Mouse (Mus musculus): ENCODE results near the gene S1pr4. TPM values are rescaled to one million over a fixed set of nuclear protein-coding genes. Genes with fewer than 3 reads are reported as not detected.

S1pr4 gene
- polyA plus RNA-seq, 2 experiments, result 1.5 to 1.8 TPM

- Histone ChIP-seq H3K27ac (no peak overlapping the region), H3K9me3 (ENCODE audit: control insufficient read depth, low read length) (no peaks in the 10 kb centered on the region), H3K4me1 (replicated peaks; ENCODE audit: control insufficient read depth in 2 of 2, insufficient read depth in 2 of 2, low read length in 1 of 2) (peaks cover 5% of the 10 kb centered on the region in 2 experiments), H3K4me3 (ENCODE audit: insufficient read depth in 1 of 2, low read depth in 2 of 2, low read length in 2 of 2) (no peak overlapping the region), H3K9ac (replicated peaks) (no peak overlapping the region), H3K36me3 (replicated peaks; ENCODE audit: control insufficient read depth, insufficient read depth, low read depth) (no peaks in the 10 kb centered on the region), H3K4me2 (ENCODE audit: low read depth) (no peak overlapping the region), H3K27me3 (ENCODE audit: control insufficient read depth, insufficient read depth, low read length) (peaks cover 56% of the 10 kb centered on the region)
- ATAC-seq (ENCODE audit: insufficient read depth) (no peak), DNase-seq (ENCODE audit: low read depth in 3 of 3, low spot score in 3 of 3) (no peak)
- no peak for TF ChIP-seq EP300 (IDR thresholded peaks at IDR 0.05; ENCODE audit: low read depth)
- TF ChIP-seq CTCF (IDR thresholded peaks at IDR 0.05; ENCODE audit: low read depth), result no peak
- WGBS (ENCODE audit: insufficient replicate concordance), result 29% methylated on average over 7 of the region's 7 CpGs
These were observed 37.5 kb downstream of the S1pr4 start for GRCm38 (mm10) chr10:81462415-81462804.

GRCm38 (mm10) chr10:81461673-81462414 lies 38.1 kb downstream of the S1pr4 start:
- Histone ChIP-seq H3K9ac (replicated peaks) (no peak overlapping the region), H3K4me3 (ENCODE audit: insufficient read depth in 1 of 2, low read depth in 2 of 2, low read length in 2 of 2) (no peak overlapping the region), H3K9me3 (ENCODE audit: control insufficient read depth, low read length) (no peaks in the 10 kb centered on the region), H3K36me3 (replicated peaks; ENCODE audit: control insufficient read depth, insufficient read depth, low read depth) (no peaks in the 10 kb centered on the region), H3K4me2 (ENCODE audit: low read depth) (no peak overlapping the region), H3K27me3 (ENCODE audit: control insufficient read depth, insufficient read depth, low read length) (peaks cover 57% of the 10 kb centered on the region), H3K27ac (no peak overlapping the region), H3K4me1 (replicated peaks; ENCODE audit: control insufficient read depth in 2 of 2, insufficient read depth in 2 of 2, low read length in 1 of 2) (peaks cover 5% of the 10 kb centered on the region in 2 experiments)
- ATAC-seq (ENCODE audit: insufficient read depth) (no peak), DNase-seq (ENCODE audit: low read depth in 3 of 3, low spot score in 3 of 3) (no peak)
- no peak for TF ChIP-seq CTCF (IDR thresholded peaks at IDR 0.05; ENCODE audit: low read depth)
- no peak for TF ChIP-seq EP300 (IDR thresholded peaks at IDR 0.05; ENCODE audit: low read depth)
- WGBS (ENCODE audit: insufficient replicate concordance), result 2% methylated on average over 16 of the region's 16 CpGs

GRCm38 (mm10) chr10:81460951-81461350 lies 39.0 kb downstream of the S1pr4 start:
- no peak overlapping the region for H3K4me2 ChIP-seq (ENCODE audit: low read depth)
- no peak for TF ChIP-seq EP300 (IDR thresholded peaks at IDR 0.05; ENCODE audit: low read depth)
- no peak for TF ChIP-seq CTCF (IDR thresholded peaks at IDR 0.05; ENCODE audit: low read depth)
- no peak overlapping the region for H3K9ac ChIP-seq (replicated peaks)
- H3K4me1 ChIP-seq (replicated peaks; ENCODE audit: control insufficient read depth in 2 of 2, insufficient read depth in 2 of 2, low read length in 1 of 2), result peaks cover 5% of the 10 kb centered on the region in 2 experiments
- 28% methylated on average over 11 of the region's 11 CpGs for WGBS (ENCODE audit: insufficient replicate concordance)
- DNase-seq (ENCODE audit: low read depth in 3 of 3, low spot score in 3 of 3) (no peak), ATAC-seq (ENCODE audit: insufficient read depth) (no peak)
- no peaks in the 10 kb centered on the region for H3K36me3 ChIP-seq (replicated peaks; ENCODE audit: control insufficient read depth, insufficient read depth, low read depth)
- H3K4me3 ChIP-seq (ENCODE audit: insufficient read depth in 1 of 2, low read depth in 2 of 2, low read length in 2 of 2), result no peak overlapping the region
- H3K27ac ChIP-seq, result no peak overlapping the region
- no peaks in the 10 kb centered on the region for H3K9me3 ChIP-seq (ENCODE audit: control insufficient read depth, low read length)
- peaks cover 61% of the 10 kb centered on the region for H3K27me3 ChIP-seq (ENCODE audit: control insufficient read depth, insufficient read depth, low read length)

- Histone ChIP-seq H3K4me3 (ENCODE audit: insufficient read depth in 1 of 2, low read depth in 2 of 2, low read length in 2 of 2) (no peak overlapping the region), H3K27ac (no peak overlapping the region), H3K27me3 (ENCODE audit: control insufficient read depth, insufficient read depth, low read length) (peaks cover 64% of the 10 kb centered on the region), H3K9me3 (ENCODE audit: control insufficient read depth, low read length) (no peaks in the 10 kb centered on the region), H3K9ac (replicated peaks) (no peak overlapping the region), H3K4me1 (replicated peaks; ENCODE audit: control insufficient read depth in 2 of 2, insufficient read depth in 2 of 2, low read length in 1 of 2) (peaks cover 5% of the 10 kb centered on the region in 2 experiments), H3K4me2 (ENCODE audit: low read depth) (no peak overlapping the region), H3K36me3 (replicated peaks; ENCODE audit: control insufficient read depth, insufficient read depth, low read depth) (no peaks in the 10 kb centered on the region)
- no peak for DNase-seq (ENCODE audit: low read depth in 3 of 3, low spot score in 3 of 3)
- no peak for ATAC-seq (ENCODE audit: insufficient read depth)
- WGBS (ENCODE audit: insufficient replicate concordance), result 21% methylated on average over 20 of the region's 20 CpGs
- no peak for TF ChIP-seq CTCF (IDR thresholded peaks at IDR 0.05; ENCODE audit: low read depth)
- TF ChIP-seq EP300 (IDR thresholded peaks at IDR 0.05; ENCODE audit: low read depth), result no peak
These were observed 39.5 kb downstream of the S1pr4 start for GRCm38 (mm10) chr10:81460471-81460870.

- Histone ChIP-seq H3K36me3 (replicated peaks; ENCODE audit: control insufficient read depth, insufficient read depth, low read depth) (no peaks in the 10 kb centered on the region), H3K4me3 (ENCODE audit: insufficient read depth in 1 of 2, low read depth in 2 of 2, low read length in 2 of 2) (no peak overlapping the region)
- 63% methylated on average over 21 of the region's 21 CpGs for WGBS (ENCODE audit: insufficient replicate concordance)
These were observed 40.5 kb downstream of the S1pr4 start for GRCm38 (mm10) chr10:81459399-81459798.

More at GRCm38 (mm10) chr10:81459399-81459798, 40.5 kb downstream of the S1pr4 start:
- no peak overlapping the region for H3K9ac ChIP-seq (replicated peaks)
- peaks cover 73% of the 10 kb centered on the region for H3K27me3 ChIP-seq (ENCODE audit: control insufficient read depth, insufficient read depth, low read length)
- DNase-seq (ENCODE audit: low read depth in 3 of 3, low spot score in 3 of 3) (no peak), ATAC-seq (ENCODE audit: insufficient read depth) (no peak)
- TF ChIP-seq EP300 (IDR thresholded peaks at IDR 0.05; ENCODE audit: low read depth), result no peak
- TF ChIP-seq CTCF (IDR thresholded peaks at IDR 0.05; ENCODE audit: low read depth), result no peak
- H3K9me3 ChIP-seq (ENCODE audit: control insufficient read depth, low read length), result no peaks in the 10 kb centered on the region
- peaks cover 0 to 4% of the 10 kb centered on the region in 2 experiments; a peak in 3 of 4 replicates for H3K4me1 ChIP-seq (replicated peaks; ENCODE audit: control insufficient read depth in 2 of 2, insufficient read depth in 2 of 2, low read length in 1 of 2)
- H3K27ac ChIP-seq, result no peak overlapping the region
- no peak overlapping the region for H3K4me2 ChIP-seq (ENCODE audit: low read depth)
